Mouse (Mus musculus) embryonic facial prominence, embryonic 14.5 days (tissue): ENCODE results near the gene Caml. TPM values are rescaled to one million over a fixed set of nuclear protein-coding genes. Genes with fewer than 3 reads are reported as not detected.
"Not testable (repeated sequence)": the region's sequence is repeated elsewhere in the genome, so short reads cannot be mapped to it uniquely, and the experiment has no call there.

Experiments used
- ATAC-seq: fragments of 200-750 bp; cut with Nextera tagmentation; 2 replicates; pipeline ENCODE4 v1.8.0; 2017; ENCODE audit warnings: low read depth, moderate number of reproducible peaks, moderate TSS enrichment
- DNase-seq: peaks from one replicate; pipeline ENCODE4 v3.0.0-alpha.2; 2015; ENCODE audit warnings: low spot score
- H3K27ac ChIP-seq: fragments of 300-500 bp; sonication (generic); replicated peaks from 2 replicates; pipeline ENCODE4 v1.5.1; 2014; ENCODE audit warnings: low read depth, mild to moderate bottlenecking, low read length, moderate library complexity
- H3K27me3 ChIP-seq: fragments of 300-500 bp; sonication (generic); replicated peaks from 2 replicates; pipeline ENCODE4 v1.6.1; 2014; ENCODE audit warnings: low read length; ENCODE audit not compliant: control insufficient read depth, insufficient read depth
- H3K36me3 ChIP-seq: fragments of 300-500 bp; sonication (generic); 2 replicates; pipeline ENCODE4 v1.6.1; 2014; ENCODE audit warnings: low read length, mixed read lengths; ENCODE audit not compliant: control insufficient read depth, insufficient read depth
- H3K4me1 ChIP-seq: fragments of 300-500 bp; sonication (generic); 2 replicates; pipeline ENCODE4 v1.6.1; 2014; ENCODE audit warnings: antibody characterized with exemption, low read length; ENCODE audit not compliant: control insufficient read depth, insufficient read depth
- H3K4me2 ChIP-seq: fragments of 300-500 bp; sonication (generic); 2 replicates; pipeline ENCODE4 v1.6.1; 2014; ENCODE audit warnings: low read depth, mild to moderate bottlenecking, low read length, moderate library complexity, mixed read lengths
- H3K4me3 ChIP-seq: fragments of 300-500 bp; sonication (generic); 2 replicates; pipeline ENCODE4 v1.5.1; 2014; ENCODE audit warnings: low read depth, mild to moderate bottlenecking, low read length
- H3K9ac ChIP-seq: fragments of 300-500 bp; sonication (generic); 2 replicates; pipeline ENCODE4 v1.6.1; 2014; ENCODE audit warnings: low read depth, mild to moderate bottlenecking, low read length, moderate library complexity, mixed read lengths
- H3K9me3 ChIP-seq: fragments of 300-500 bp; sonication (generic); 2 replicates; pipeline ENCODE4 v1.6.1; 2016; ENCODE audit warnings: low read length; ENCODE audit not compliant: control insufficient read depth
- WGBS: fragments of 180-500 bp; shearing (Covaris S2); extraction: QIAGEN DNeasy Blood & Tissue Kit; methylation state at CpG from one replicate; pipeline ENCODE4 v1.1.7; 2014; 5-methylcytosine and 5-hydroxymethylcytosine counted together
- polyA plus RNA-seq: library from polyadenylated mRNA; unstranded; fragments of >200 nt; fragmentation: Nextera tagmentation; extraction: Ambion mirVana; gene quantifications from 2 replicates; pipeline ENCODE4 v1.2.1, GENCODE M21; 2014

The Caml gene
- polyA plus RNA-seq, 1 experiment from 2014 or later = 59.8 TPM

- Histone ChIP-seq H3K27ac (no peak overlapping the region), H3K4me2 (no peak overlapping the region), H3K27me3 (no peaks in the 10 kb centered on the region), H3K36me3 (peaks cover 60% of the 10 kb centered on the region), H3K4me3 (no peak overlapping the region), H3K9me3 (no peaks in the 10 kb centered on the region), H3K4me1 (no peaks in the 10 kb centered on the region), H3K9ac (no peak overlapping the region)
- no peak for ATAC-seq
- no peak for DNase-seq
- 83% methylated on average over 1 of the region's 2 CpGs for WGBS
Observed at GRCm38 (mm10) chr13:55607624-55608006, 15.2 kb upstream of the Caml start.

- no peaks in the 10 kb centered on the region for H3K27me3 ChIP-seq
- no peak overlapping the region for H3K9ac ChIP-seq
- H3K4me2 ChIP-seq = no peak overlapping the region
- 50% methylated on average over 7 of the region's 7 CpGs for WGBS
- H3K36me3 ChIP-seq = peaks cover 43% of the 10 kb centered on the region
- no peaks in the 10 kb centered on the region for H3K4me1 ChIP-seq
- no peak overlapping the region for H3K27ac ChIP-seq
- DNase-seq (peak; percentile 16), ATAC-seq (no peak)
- no peak overlapping the region for H3K4me3 ChIP-seq
- H3K9me3 ChIP-seq = no peaks in the 10 kb centered on the region
Observed at GRCm38 (mm10) chr13:55611996-55612395, 10.8 kb upstream of the Caml start.

- ATAC-seq = no peak
- no peak overlapping the region for H3K4me2 ChIP-seq
- no peak for DNase-seq
- H3K4me1 ChIP-seq = no peaks in the 10 kb centered on the region
- H3K9me3 ChIP-seq = no peaks in the 10 kb centered on the region
- no peak overlapping the region for H3K9ac ChIP-seq
- H3K4me3 ChIP-seq = no peak overlapping the region
- peaks cover 31% of the 10 kb centered on the region for H3K36me3 ChIP-seq
- 59% methylated on average over 5 of the region's 5 CpGs for WGBS
- H3K27ac ChIP-seq = no peak overlapping the region
- H3K27me3 ChIP-seq = no peaks in the 10 kb centered on the region
Observed at GRCm38 (mm10) chr13:55613471-55613870, 9.3 kb upstream of the Caml start.

- Histone ChIP-seq H3K4me3 (no peak overlapping the region), H3K27ac (no peak overlapping the region), H3K4me1 (peaks cover 13% of the 10 kb centered on the region), H3K36me3 (0 out of 2 replicates have a peak, but pooled peaks cover 7% of the 10 kb centered on the region), H3K4me2 (no peak overlapping the region), H3K9ac (no peak overlapping the region), H3K9me3 (no peaks in the 10 kb centered on the region), H3K27me3 (no peaks in the 10 kb centered on the region)
- DNase-seq (no peak), ATAC-seq (no peak)
- WGBS = 89% methylated on average over 4 of the region's 4 CpGs
Observed at GRCm38 (mm10) chr13:55619328-55619727, 3.5 kb upstream of the Caml start.

GRCm38 (mm10) chr13:55620275-55620674 lies 2.5 kb upstream of the Caml start:
- Histone ChIP-seq H3K4me1 (peaks cover 17% of the 10 kb centered on the region), H3K4me2 (no peak overlapping the region)
- ATAC-seq = no peak

GRCm38 (mm10) chr13:55622156-55622648 lies 603 bp upstream of the Caml start:
- H3K9ac ChIP-seq = peak overlapping the region; percentile 85
- peaks cover 24% of the 10 kb centered on the region for H3K36me3 ChIP-seq
- not testable (repeated sequence) for H3K27me3 ChIP-seq, H3K9me3 ChIP-seq, ATAC-seq, DNase-seq
- peak overlapping the region; percentile 91 for H3K27ac ChIP-seq
- peak overlapping the region; percentile 78 for H3K4me3 ChIP-seq
- peak overlapping the region; percentile 90 for H3K4me2 ChIP-seq
- WGBS = 26% methylated on average over 20 of the region's 20 CpGs
- peaks cover 17% of the 10 kb centered on the region for H3K4me1 ChIP-seq

More at GRCm38 (mm10) chr13:55620275-55620674, 2.5 kb upstream of the Caml start:
- Histone ChIP-seq H3K4me3 (no peak overlapping the region), H3K9ac (no peak overlapping the region), H3K9me3 (no peaks in the 10 kb centered on the region), H3K36me3 (peaks cover 8% of the 10 kb centered on the region), H3K27ac (no peak overlapping the region), H3K27me3 (no peaks in the 10 kb centered on the region)
- no peak for DNase-seq
- 73% methylated on average over 2 of the region's 2 CpGs for WGBS

- H3K9me3 ChIP-seq = no peaks in the 10 kb centered on the region
- peaks cover 44% of the 10 kb centered on the region for H3K36me3 ChIP-seq
- peak within 1 kb of the TSS; percentile 84 for H3K9ac ChIP-seq
- ATAC-seq (peak; percentile 95), DNase-seq (peak; percentile 91)
- peak within 1 kb of the TSS; percentile 82 for H3K4me2 ChIP-seq
- H3K4me3 ChIP-seq = peak within 1 kb of the TSS; percentile 78
- WGBS = 4% methylated on average over 30 of the region's 30 CpGs
- H3K27ac ChIP-seq = no peak within 1 kb of the TSS
- no peaks in the 10 kb centered on the region for H3K27me3 ChIP-seq
- peaks cover 8% of the 10 kb centered on the region for H3K4me1 ChIP-seq
Observed at GRCm38 (mm10) chr13:55634639-55635127, 11.9 kb downstream of the Caml start, which contains the start of gene Ddx46. Ddx46 (plus strand) TSS chr13:55635027.

GRCm38 (mm10) chr13:55635146-55635571 lies 12.4 kb downstream of the Caml start:
- no peak for DNase-seq
- Histone ChIP-seq H3K4me1 (peaks cover 8% of the 10 kb centered on the region), H3K9ac (peak overlapping the region; percentile 84), H3K36me3 (peaks cover 44% of the 10 kb centered on the region), H3K27ac (no peak overlapping the region), H3K27me3 (no peaks in the 10 kb centered on the region), H3K4me3 (peak overlapping the region; percentile 78), H3K4me2 (peak overlapping the region; percentile 82), H3K9me3 (no peaks in the 10 kb centered on the region)
- ATAC-seq = peak; percentile 34; the same call in 1 of the 2 replicates
- WGBS = 3% methylated on average over 19 of the region's 40 CpGs
